Mouse (Mus musculus) inflammation-experienced regulatory T-cells, adult 6 months (primary cell): ENCODE data around the gene Tnfrsf26. TPM values are rescaled to one million over a fixed set of nuclear protein-coding genes. Genes with fewer than 3 reads are reported as not detected.
"Not testable (repeated sequence)": the region's sequence is repeated elsewhere in the genome, so short reads cannot be mapped to it uniquely, and the experiment has no call there.

ENCODE experiments used
- ATAC-seq: one replicate; pipeline ENCODE4 v1.8.0; 2017
- polyA plus RNA-seq, 3 experiments: library from polyadenylated mRNA; unstranded; fragments of 100-300 nt; shearing (Covaris generic); gene quantifications; one replicate each; pipeline ENCODE4 v1.2.1; 2017

The Tnfrsf26 gene
- 100 to 1,000 TPM in 2 of 3 experiments, 10 to 100 TPM in 1; 73.7 to 122 (median 117) TPM for polyA plus RNA-seq

DNA sequence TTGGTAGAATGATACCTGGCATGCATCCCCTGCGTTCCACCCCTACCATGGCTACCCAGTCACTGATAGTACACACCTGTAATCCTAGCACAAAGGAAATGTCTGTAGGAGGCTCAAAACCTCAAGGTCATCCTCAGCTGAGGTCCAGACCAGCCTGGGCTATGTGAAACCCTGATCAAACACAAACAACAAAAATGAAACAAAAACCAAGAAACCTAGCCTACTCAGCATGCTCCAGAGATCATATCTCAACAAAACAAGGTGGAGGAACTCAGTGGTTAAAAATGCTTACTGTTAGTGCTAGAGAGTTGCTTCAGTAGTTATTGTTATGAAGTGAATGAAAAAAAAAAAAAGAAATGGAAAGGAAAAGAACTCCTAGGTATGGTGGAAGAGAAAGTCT, at the start of gene Tnfrsf26:
Gene Tnfrsf26 (minus strand): TSS at position 183 of the 400 bp plus-strand sequence.
- peak; percentile 42 for ATAC-seq

DNA sequence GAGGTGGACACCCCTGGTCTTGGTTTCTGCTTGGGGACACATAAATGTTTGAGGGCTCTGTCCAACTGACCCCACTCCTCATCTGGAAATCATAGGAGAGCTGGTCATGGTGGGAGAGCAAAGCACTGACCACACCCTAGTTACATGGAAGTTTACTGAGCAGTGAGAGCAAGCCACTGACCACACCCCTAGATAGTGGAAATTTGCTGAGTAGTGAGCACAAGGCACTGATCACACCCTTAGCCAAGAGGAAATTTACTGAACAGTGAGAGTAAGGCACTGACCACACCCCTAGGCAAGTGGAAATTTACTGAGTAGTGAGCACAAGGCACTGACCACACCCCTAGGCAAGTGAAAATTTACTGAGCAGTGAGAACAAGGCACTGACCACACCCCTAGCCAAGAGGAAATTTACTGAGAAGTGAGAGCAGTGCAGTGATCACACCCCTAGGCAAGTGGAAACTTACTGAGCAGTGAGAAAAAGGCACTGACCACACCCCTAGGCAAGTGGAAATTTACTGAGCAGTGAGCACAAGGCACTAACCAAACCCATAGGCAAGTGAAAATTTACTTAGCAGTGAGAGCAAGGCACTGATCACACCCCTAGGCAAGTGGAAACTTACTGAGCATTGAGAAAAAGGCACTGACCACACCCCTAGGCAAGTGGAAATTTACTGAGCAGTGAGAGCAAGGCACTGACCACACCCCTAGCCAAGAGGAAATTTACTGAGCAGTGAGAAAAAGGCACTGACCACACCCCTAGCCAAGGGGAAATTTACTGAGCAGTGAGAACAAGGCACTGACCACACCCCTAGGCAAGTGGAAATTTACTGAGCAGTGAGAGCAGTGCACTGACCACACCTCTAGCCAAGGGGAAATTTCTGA, 38.1 kb upstream of the Tnfrsf26 start:
- ATAC-seq: no peak

DNA sequence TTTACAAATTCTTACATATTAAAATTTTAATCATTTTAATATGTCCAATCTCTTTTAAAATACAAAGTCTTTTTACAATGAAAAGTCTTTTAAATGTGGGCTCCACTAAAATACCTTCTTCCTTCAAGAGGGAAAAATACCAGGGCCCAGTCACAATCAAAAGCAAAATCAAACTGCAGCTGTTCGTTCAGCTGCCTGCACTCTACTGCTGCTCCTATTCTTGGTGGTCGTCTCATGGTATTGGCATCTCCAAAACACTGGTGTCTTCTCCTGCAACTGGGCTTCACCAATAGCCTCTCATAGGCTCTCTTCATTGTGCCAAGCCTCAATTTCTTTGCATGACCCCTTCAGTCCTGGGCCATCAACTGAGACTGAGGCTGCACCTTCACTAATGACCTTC, 34.9 kb upstream of the Tnfrsf26 start:
- no peak for ATAC-seq

DNA sequence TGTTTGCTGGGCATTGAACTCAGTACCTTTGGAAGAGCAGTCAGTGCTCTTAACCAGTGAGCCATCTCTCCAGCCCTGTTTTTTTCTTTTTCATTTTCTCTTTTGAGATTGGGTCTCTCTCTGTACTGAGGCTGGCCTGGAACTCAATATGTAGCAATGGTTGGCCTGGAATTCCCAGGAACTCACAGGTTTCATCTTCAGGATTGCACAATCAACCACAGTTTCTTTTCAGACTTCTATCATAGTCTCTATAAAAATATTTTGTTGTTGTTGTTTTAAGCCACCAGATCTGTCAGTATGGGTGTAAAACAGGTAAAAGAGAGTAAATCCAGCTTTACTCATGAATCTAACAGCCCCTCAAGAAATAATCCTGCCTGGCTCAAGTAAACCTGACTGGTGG, 32.3 kb upstream of the Tnfrsf26 start:
- ATAC-seq: no peak

DNA sequence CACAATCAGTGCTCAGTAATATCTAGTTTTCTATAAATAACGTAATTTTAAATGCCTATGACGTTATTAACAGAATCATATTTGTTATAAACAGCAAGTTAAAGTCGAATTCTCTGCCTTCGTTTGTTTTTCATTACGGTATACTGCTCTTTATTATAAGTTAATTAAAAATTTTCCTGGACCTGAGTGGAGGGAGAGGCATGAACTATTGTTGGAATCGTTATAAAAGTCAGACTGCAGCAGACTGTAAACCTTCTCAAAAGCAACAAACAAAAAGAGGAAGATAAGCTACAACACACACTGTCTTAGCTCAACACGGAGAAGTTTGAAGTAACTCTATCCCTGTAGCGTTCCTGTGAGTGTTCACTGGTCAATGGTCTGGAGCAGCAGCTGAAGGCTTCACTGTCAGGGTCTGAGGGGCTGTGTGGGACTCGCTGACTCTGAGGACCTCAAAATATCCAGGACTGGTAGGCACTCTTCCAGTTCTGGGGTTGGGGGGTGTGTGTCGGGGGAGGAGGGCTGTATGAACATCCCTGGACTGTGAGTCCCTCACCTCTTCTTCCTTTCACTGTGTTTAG, 21.3 kb upstream of the Tnfrsf26 start:
- ATAC-seq: not testable (repeated sequence)

DNA sequence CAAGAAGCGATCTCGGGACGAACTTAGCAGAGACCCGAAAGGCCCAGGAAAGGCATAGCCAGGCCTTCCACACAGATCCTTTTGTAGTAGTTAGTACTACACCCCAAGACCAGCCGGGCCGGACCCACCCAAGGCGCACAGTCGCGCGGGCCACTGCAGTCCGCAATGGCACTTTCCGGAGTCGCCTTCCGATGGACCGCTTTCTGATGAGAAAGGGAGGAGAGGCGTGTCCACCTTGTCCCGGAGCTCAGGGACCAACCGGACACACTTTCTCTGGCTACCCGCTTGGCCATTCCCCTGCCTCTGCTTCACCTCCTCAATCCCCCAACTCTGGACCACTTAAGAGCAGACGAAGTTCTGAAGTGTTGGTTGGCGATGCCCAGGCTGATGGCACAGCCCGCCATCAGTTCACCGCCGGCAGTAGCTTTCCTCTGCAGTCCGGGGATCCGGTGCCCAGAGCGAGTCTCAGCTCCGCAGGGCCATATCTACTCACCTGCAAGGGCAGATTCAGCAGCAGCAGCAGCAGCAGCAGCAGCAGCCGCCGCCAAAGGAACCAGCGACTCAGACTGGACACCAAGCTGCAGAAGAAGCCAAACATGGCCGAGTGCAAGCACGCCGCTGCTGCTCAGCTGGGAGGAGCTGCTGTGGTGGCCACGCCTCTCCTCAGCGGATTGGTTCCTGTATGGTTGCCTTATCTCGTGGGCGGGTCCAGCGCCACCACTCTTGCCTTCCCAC, 20.7 kb upstream of the Tnfrsf26 start, which contains the start of gene Tnfrsf22:
Gene Tnfrsf22 (minus strand): TSS at position 628 of the 735 bp plus-strand sequence.
- ATAC-seq: peak; percentile 100

DNA sequence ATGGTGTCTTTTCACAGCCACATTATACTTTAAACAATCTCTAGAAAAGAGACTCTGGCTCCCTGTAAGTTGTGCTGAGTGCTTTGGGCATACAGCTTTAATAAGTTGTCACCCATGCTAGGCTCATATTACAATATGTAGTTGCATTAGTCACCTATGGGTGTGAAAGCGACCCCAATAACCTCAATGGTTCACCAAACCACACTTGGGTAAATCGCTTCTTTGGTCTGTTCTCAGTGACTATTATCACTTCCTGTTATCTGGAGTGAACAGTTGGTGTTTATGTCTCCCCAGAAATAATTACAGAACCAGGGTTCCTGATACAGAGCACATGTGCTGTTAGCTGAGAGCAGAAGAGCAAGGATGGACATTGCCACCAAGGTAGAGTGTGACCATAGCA, 15.4 kb upstream of the Tnfrsf26 start:
- peak; percentile 56 for ATAC-seq

DNA sequence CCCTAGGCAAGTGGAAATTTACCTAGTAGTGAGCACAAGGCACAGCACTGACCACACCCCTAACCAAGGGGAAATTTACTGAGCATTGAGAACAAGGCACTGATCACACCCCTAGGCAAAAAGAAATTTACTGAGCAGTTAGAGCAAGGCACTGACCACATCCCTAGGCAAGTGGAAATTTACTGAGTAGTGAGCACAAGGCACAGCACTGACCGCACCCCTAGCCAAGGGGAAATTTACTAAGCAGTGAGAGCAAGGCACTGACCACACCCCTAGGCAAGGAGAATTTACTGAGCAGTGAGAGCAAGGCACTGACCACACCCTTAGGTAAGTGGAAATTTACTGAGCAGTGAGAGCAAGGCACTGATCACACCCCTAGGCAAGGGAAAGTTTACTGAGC, 8.2 kb upstream of the Tnfrsf26 start:
- ATAC-seq: no peak

DNA sequence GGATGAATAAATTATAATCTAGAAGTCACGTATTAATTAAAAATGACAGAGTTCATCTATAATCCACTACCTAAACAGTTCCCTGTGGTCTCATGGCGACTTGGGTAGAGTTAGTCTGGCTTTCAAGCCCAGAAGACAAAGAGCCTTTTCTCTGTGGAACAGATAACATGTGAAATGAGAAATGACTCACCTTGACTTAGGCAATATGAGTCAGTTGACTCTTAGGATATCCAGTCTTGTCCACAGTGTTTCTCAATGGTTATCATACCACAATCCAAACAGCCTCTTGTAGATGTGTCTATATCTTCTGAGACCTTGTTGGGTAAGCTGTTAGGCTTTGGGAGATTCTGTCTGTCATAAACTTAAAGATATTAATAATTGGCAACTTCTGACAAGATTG, 3.0 kb upstream of the Tnfrsf26 start:
- ATAC-seq: no peak

DNA sequence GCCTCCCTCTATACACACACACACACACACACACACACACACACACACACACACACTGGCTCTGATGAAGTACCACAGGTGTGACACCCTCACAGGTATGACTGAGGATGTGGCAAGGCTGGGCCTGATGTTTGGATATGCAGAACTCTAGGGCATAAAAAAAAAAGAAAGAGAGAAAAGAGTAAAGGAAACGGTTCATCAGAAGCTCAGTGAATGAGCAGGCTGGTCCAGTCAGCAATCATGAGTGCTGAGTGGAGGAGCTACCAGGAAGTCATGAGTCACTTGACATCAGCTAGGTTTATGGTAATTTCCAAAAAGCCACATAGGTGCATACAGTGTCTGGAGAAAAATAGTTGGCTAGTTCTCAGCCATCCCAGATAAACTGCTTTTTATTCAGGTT, 979 bp upstream of the Tnfrsf26 start:
- ATAC-seq: peak; percentile 80

DNA sequence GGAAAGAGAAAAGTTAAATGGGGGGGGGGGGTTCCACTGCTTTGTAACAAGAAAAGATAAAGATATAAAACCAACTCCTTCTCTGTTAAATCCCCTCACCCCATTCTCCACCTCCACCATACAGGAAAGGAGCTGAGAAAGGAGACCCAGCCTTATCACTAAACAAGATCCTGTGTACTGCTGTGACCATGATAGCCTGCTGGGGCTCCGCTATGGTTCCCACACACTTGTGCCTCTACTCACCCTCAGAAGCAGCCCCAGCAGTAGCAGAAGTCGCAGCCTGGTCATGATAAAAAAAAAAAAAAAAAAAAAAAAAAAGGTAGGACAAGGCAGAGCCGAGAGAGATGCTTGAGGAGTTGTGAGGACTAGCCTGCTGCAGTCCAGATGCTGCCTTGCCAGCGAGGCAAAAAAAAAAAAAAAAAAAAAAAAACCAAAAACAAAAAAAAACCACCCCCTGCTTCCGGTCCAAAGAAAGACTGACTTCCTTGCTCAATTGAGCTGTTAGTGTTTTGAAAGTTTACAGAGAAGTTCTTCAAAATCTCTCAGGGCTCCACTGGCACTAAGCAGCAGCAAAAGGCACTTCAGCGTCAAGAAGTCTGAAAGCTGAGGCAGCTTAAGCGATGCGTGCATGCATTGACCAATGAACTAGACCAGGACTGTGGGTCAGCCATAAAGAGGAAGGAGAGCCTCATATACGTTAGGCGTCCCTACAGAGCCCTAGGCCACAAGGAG, 801 bp downstream of the Tnfrsf26 start:
- peak; percentile 12 for ATAC-seq

DNA sequence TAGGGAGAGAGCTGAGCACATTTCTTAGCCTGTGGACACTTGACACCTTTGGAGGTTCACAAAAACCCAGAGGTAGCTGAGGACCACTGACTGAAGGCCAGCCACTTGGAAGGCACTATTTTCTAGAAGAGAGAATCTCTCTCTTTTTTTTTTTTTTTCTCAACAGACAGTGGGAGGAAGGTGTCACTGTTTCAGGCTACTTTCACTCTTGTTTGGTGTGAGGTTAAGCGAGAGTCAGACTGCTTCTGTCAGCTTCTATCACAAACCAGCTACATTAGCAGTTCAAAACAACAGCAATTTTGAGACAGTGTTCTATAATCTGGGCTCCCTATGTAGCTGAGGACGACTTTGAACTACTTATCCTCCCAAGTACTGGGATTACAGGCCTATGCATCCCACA, 2.3 kb downstream of the Tnfrsf26 start:
- ATAC-seq: no peak

DNA sequence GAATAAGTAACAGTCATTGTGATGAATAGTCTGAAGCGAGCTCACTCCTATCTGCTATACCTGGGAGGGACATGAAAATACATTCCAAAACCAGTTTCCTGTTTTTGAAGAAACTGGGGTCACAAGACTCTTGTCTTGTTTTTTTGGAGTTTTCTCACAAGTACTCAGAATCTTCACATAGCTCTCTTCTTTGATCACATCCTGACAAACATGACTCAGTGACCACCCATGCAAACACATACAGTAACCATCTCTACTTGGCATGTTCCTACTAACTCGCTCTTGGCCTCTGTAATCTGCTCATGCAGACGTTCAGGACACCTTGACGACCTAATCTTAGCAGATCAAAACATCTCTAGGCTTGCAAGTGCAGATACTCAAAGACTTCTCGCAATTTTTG, 3.4 kb downstream of the Tnfrsf26 start:
- peak; percentile 22 for ATAC-seq

DNA sequence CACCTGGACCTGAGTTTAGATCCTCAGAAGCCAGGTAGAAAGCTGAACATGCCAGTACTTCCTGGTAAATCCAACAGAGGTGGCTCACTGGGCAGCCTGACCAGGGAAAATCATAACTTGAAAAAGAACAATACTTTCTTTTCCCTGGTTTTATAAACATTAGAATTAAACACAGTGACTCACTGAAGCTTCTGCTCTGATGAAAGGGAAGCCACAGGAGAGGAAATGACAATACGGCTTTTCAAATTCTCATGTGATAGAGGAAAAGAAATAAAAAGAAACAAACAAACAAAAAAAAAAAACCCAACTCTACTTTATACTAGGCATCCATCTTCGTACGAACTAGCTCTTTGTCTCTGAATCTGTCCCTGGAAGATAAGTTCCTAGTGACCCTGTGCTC, 4.0 kb downstream of the Tnfrsf26 start:
- no peak for ATAC-seq

DNA sequence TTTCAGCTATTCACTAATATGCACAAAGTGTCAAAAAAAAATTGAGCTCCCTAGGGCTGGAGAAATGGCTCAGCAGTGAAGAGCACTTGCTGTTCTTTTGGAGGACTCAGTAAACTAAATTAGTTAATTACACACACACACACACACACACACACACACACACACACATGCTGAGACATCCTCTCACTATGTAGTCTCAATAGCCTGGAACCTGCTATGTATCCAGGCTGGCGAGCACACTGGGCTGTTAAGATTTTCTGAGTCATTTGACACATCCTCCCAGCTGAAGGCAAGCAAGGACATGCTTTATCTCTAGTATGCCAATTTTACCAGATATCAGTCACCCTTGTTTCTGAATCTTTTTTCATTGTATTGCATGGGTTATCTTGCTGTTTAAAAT, 7.6 kb downstream of the Tnfrsf26 start:
- no peak for ATAC-seq

DNA sequence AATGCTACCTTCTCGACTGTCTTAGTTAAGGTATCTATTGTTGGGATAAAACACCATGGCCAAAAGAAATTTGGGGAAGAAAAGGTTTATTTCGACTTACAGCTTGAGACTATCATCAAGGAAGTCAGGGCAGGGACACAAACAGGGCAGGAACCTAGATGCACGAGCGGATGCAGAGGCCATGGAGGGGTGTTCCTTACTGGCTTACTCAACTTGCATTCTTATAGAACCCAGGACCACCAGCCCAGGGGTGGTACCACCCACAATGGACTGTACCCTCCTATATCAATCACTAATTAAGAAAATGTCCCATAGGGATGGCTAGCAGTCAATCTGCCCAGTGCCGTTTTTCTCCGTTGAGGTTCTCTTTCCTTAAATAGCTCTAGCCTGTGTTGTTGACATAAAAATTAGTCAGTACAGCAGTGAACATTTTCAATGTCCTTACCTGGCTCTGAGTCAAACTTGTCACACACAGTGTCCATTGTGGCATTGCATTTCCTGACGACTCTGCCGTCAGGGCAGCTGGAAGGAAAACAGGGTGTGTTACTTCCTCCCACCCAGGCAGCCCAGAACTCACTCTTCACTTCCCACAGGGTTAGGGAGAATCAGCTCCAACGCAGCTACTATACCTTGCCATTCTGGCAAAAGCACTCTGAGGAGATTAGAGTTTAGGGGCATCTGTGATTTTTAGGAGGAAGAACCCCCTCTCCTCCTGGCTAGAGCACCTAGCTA, 14.0 kb downstream of the Tnfrsf26 start:
- no peak for ATAC-seq

DNA sequence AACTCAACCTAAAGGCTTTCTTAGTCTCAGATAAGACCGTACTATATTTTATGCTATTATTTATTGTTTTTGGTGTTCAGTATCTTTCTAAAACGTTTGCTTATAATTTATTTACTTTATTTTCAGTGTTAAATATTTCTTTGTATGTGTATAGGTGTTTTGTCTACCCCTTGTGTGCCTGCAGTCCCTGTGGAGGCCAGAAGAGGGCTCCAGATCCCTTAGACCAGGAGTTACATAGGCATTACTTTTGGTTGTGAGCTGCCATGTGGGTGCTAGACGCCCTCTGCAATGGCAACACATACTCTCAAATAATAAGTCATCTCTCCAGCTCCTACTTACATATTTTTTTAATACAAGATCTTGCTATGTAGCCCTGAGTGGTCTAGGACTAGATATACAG, 16.3 kb downstream of the Tnfrsf26 start:
- ATAC-seq: no peak

DNA sequence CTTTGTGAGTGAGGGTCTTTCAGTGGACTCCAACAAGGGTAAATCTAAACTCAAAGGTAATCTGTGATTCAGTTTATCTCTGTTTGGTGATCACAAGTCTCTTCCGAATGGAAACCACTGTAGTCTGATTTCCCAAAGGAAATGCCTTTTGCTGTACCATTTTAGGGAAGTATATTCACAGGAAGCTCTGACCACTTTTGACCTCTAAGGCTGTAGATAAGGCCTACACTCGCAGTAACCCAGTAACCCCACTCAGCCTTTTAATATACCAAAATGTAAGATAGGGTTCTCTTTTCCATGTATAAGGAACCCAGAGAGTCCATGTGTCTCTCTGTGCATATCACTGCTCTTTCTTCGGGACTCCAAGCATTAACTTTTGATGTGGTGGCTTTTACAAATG, 23.2 kb downstream of the Tnfrsf26 start:
- ATAC-seq: no peak

DNA sequence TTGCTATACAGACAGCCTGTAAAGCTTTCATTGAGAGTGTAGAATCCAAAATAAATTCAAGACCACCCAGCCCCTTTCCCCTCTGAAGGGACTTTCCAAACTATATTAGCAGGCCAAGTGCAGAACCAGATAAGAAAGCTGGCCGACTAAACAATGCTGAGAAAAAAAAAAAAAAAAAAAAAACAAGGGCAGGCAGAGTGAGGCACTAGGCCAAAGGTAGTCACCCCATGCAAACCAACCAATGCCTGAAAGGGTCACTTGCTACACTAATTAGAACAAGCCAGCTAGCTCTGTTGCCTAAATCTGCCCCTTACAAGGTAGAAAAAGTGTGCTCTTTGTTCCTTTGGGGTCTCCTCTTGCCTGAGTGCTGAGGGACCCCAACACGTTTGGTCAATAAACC, 23.6 kb downstream of the Tnfrsf26 start:
- ATAC-seq: no peak

DNA sequence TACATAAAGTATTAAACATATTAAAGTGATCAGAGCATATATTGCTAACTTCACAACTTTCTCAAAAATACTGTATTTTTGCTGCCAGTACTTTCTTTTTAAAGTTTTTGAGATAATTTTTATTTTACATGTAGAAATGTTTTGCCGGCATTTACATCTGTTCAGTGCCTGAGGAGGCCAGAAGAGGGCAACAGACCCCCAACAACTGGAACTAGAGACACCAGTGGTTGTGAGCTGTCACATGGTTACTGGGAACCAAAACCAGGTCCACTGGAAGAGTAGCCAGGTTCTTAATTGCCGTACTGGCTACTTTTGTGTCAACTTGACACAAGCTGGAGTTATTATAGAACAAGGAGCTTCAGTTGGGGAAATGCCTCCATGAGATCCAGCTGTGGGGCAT, 26.8 kb downstream of the Tnfrsf26 start:
- ATAC-seq: no peak

DNA sequence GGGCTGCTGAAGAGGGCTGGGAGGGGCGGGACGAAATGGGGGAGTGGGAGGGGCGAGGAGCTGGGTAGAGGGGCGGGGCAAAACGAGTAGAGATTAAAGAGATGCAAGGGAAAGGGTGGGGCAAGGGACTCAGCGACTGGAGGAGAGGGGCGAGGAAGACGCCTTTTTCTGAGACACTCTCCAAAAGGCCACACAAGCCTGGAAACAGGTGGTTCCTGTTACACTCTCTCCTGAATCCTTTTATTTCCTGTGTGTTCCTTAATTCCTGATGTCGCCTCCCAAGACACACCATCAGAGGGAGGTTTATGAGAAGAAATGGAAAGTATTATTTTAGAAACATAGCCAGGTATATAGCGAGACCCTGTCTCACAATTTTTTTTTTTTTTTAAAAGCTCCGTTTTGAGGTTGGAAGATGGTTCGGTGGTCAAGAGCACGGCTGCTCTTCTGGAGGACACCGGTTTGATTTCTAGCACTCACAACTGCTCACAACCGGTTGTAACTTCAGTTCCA, 28.2 kb downstream of the Tnfrsf26 start:
- no peak for ATAC-seq
